Mouse (Mus musculus) liver, embryonic 14.5 days (tissue): ENCODE data around the gene Plcb4.
A peak's percentile ranks its signal among the peaks of the same experiment; 100 is the strongest.

Experiments used
- CTCF ChIP-seq: IDR thresholded peaks from 2 replicates; pipeline ENCODE4 v1.5.1; 2016; ENCODE audit warnings: antibody characterized with exemption, low read depth, control low read depth
- EP300 ChIP-seq: IDR thresholded peaks from 2 replicates; pipeline ENCODE4 v1.6.1; 2016; ENCODE audit warnings: antibody characterized with exemption, low read depth

- TF ChIP-seq CTCF, result peak; percentile 37
- TF ChIP-seq EP300, result no peak
Observed at GRCm38 (mm10) chr2:135947839-135948238, 289.0 kb downstream of the Plcb4 start.
